Mouse (Mus musculus): ENCODE results near the gene Mrpl39.
A peak's percentile ranks its signal among the peaks of the same experiment; 100 is the strongest.

Gene Mrpl39

GRCm38 (mm10) chr16:84735166-84736105, at the start of gene Mrpl39:
TSS of gene Mrpl39 (minus strand) at chr16:84735742.
- peak; percentile 94 for ATAC-seq (ENCODE audit: insufficient number of reproducible peaks, low FRiP score, low TSS enrichment)

- no peak for ATAC-seq (ENCODE audit: insufficient number of reproducible peaks, low FRiP score, low TSS enrichment)
These were observed 49.4 kb upstream of the Mrpl39 start for GRCm38 (mm10) chr16:84784966-84785365.

GRCm38 (mm10) chr16:84783279-84783678, 47.7 kb upstream of the Mrpl39 start:
- ATAC-seq (ENCODE audit: insufficient number of reproducible peaks, low FRiP score, low TSS enrichment) = no peak

GRCm38 (mm10) chr16:84779718-84780117, 44.2 kb upstream of the Mrpl39 start:
- ATAC-seq (ENCODE audit: insufficient number of reproducible peaks, low FRiP score, low TSS enrichment) = no peak

- ATAC-seq (ENCODE audit: insufficient number of reproducible peaks, low FRiP score, low TSS enrichment) = no peak
These were observed 43.5 kb upstream of the Mrpl39 start for GRCm38 (mm10) chr16:84778861-84779630.

GRCm38 (mm10) chr16:84778431-84778830, 42.9 kb upstream of the Mrpl39 start:
- ATAC-seq (ENCODE audit: insufficient number of reproducible peaks, low FRiP score, low TSS enrichment) = no peak

- no peak for ATAC-seq (ENCODE audit: insufficient number of reproducible peaks, low FRiP score, low TSS enrichment)
These were observed 40.7 kb upstream of the Mrpl39 start for GRCm38 (mm10) chr16:84776089-84776784.

GRCm38 (mm10) chr16:84775356-84775755, 39.8 kb upstream of the Mrpl39 start:
- no peak for ATAC-seq (ENCODE audit: insufficient number of reproducible peaks, low FRiP score, low TSS enrichment)

GRCm38 (mm10) chr16:84774761-84775231, 39.3 kb upstream of the Mrpl39 start:
- ATAC-seq (ENCODE audit: insufficient number of reproducible peaks, low FRiP score, low TSS enrichment) = 0 out of 2 replicates have a peak, but pooled peaks have one; percentile 28

GRCm38 (mm10) chr16:84774003-84774703, 38.6 kb upstream of the Mrpl39 start, which contains the start of gene Jam2:
TSS of gene Jam2 (plus strand) at chr16:84774123.
- ATAC-seq (ENCODE audit: insufficient number of reproducible peaks, low FRiP score, low TSS enrichment) = peak; percentile 69; the same call in 1 of the 2 replicates

- no peak for ATAC-seq (ENCODE audit: insufficient number of reproducible peaks, low FRiP score, low TSS enrichment)
These were observed 37.8 kb upstream of the Mrpl39 start for GRCm38 (mm10) chr16:84773268-84773861.

GRCm38 (mm10) chr16:84772496-84773267, 37.1 kb upstream of the Mrpl39 start:
- ATAC-seq (ENCODE audit: insufficient number of reproducible peaks, low FRiP score, low TSS enrichment) = no peak

GRCm38 (mm10) chr16:84771461-84771860, 35.9 kb upstream of the Mrpl39 start:
- no peak for ATAC-seq (ENCODE audit: insufficient number of reproducible peaks, low FRiP score, low TSS enrichment)

- ATAC-seq (ENCODE audit: insufficient number of reproducible peaks, low FRiP score, low TSS enrichment) = no peak
These were observed 35.3 kb upstream of the Mrpl39 start for GRCm38 (mm10) chr16:84770891-84771290.

GRCm38 (mm10) chr16:84769619-84770464, 34.3 kb upstream of the Mrpl39 start:
- no peak for ATAC-seq (ENCODE audit: insufficient number of reproducible peaks, low FRiP score, low TSS enrichment)

GRCm38 (mm10) chr16:84769182-84769581, 33.6 kb upstream of the Mrpl39 start:
- ATAC-seq (ENCODE audit: insufficient number of reproducible peaks, low FRiP score, low TSS enrichment) = no peak

GRCm38 (mm10) chr16:84767956-84768355, 32.4 kb upstream of the Mrpl39 start:
- ATAC-seq (ENCODE audit: insufficient number of reproducible peaks, low FRiP score, low TSS enrichment) = no peak

Measured in cerebellum, adult (tissue).